Mouse (Mus musculus): ENCODE results near the gene Atp1b1. TPM values are rescaled to one million over a fixed set of nuclear protein-coding genes. Genes with fewer than 3 reads are reported as not detected.

Atp1b1 gene
- polyA plus RNA-seq, 1 experiment from 2014 or later = 1,457 TPM

GRCm38 (mm10) chr1:164454747-164455400, 3.3 kb downstream of the Atp1b1 start:
- in situ Hi-C loops (cut with MboI; ENCODE audit: low pct_unique_long_range_greater_than_20kb) = loop anchor here (5.0 kb wide), 2 partner anchors 93 to 667 kb away; no protein-coding TSS in a partner anchor
- ChIA-PET CTCF (no interaction called here), POLR2A (interaction anchor here (0.6 to 1.2 kb wide), 3 partner anchors 9 to 281 kb away, joined by 3 to 6 read pairs (median 5); no protein-coding TSS in a partner anchor)
- H3K27me3 ChIP-seq = no peaks in the 10 kb centered on the region
- DNase-seq (ENCODE audit: low read depth, low spot score) = no peak
- no peak for TF ChIP-seq CTCF (IDR thresholded peaks at IDR 0.05)
- ATAC-seq = peak; percentile 5

GRCm38 (mm10) chr1:164453739-164454138, 4.4 kb downstream of the Atp1b1 start:
- no peak for TF ChIP-seq CTCF (IDR thresholded peaks at IDR 0.05)
- H3K27me3 ChIP-seq = no peaks in the 10 kb centered on the region
- CTCF ChIA-PET = interaction anchor here (1.1 kb wide), 1 partner anchor 451 kb away, joined by 3 read pairs; no protein-coding TSS in a partner anchor
- DNase-seq (ENCODE audit: low read depth, low spot score) (no peak), ATAC-seq (no peak)
- in situ Hi-C loops (cut with MboI; ENCODE audit: low pct_unique_long_range_greater_than_20kb) = loop anchor here (5.0 kb wide), 2 partner anchors 91 to 669 kb away; no protein-coding TSS in a partner anchor
- POLR2A ChIA-PET = interaction anchor here (0.5 to 1.6 kb wide), 3 partner anchors 8 to 268 kb away, joined by 3 read pairs; no protein-coding TSS in a partner anchor

GRCm38 (mm10) chr1:164453146-164453545, 5.0 kb downstream of the Atp1b1 start:
- no peak for ATAC-seq
- DNase-seq (ENCODE audit: low read depth, low spot score) = no peak
- CTCF ChIA-PET = interaction anchor here (1.1 kb wide), 1 partner anchor 452 kb away, joined by 3 read pairs; no protein-coding TSS in a partner anchor
- TF ChIP-seq CTCF (IDR thresholded peaks at IDR 0.05) = no peak
- H3K27me3 ChIP-seq = no peaks in the 10 kb centered on the region
- in situ Hi-C loops (cut with MboI; ENCODE audit: low pct_unique_long_range_greater_than_20kb) = loop anchor here (5.0 kb wide), 2 partner anchors 91 to 669 kb away; no protein-coding TSS in a partner anchor
- POLR2A ChIA-PET = interaction anchor here (0.5 to 1.6 kb wide), 2 partner anchors 17 to 269 kb away, joined by 3 read pairs; no protein-coding TSS in a partner anchor

DNA sequence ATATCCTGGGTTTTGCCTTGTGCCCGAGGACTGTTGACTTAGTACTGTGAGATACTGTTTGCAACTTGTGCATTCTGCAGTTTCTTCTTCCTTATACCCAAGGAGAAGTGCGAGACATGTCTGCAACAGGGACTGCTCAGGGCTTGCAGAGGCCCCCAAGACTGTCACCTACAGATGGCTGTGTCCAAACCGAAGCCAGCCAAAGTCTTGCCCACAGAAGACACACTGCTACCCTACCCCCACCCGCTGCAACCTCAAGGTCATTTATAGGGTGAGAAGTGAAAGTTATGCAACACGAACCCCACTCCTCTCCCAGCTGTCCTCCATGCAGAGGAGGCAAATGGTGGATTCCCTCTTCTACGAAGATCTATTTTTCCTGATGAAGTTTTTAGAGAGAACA, 5.6 kb downstream of the Atp1b1 start:
- CTCF ChIA-PET = no interaction called here

GRCm38 (mm10) chr1:164451346-164451745, 6.8 kb downstream of the Atp1b1 start:
- no peaks in the 10 kb centered on the region for H3K27me3 ChIP-seq
- POLR2A ChIA-PET = interaction anchor here (0.6 to 1.1 kb wide), 3 partner anchors 16 to 355 kb away, joined by 3 read pairs; no protein-coding TSS in a partner anchor
- DNase-seq (ENCODE audit: low read depth, low spot score) (no peak), ATAC-seq (peak; percentile 58)
- CTCF ChIA-PET = interaction anchor here (1.0 kb wide), 2 partner anchors 82 to 93 kb away, joined by 3 to 4 read pairs; no protein-coding TSS in a partner anchor
- in situ Hi-C loops (cut with MboI; ENCODE audit: low pct_unique_long_range_greater_than_20kb) = loop anchor here (5.0 kb wide), 2 partner anchors 89 to 671 kb away; no protein-coding TSS in a partner anchor
- no peak for TF ChIP-seq CTCF (IDR thresholded peaks at IDR 0.05)

More for the DNA sequence above, 5.6 kb downstream of the Atp1b1 start:
- no peak for TF ChIP-seq CTCF (IDR thresholded peaks at IDR 0.05)
- POLR2A ChIA-PET = interaction anchor here (1.1 to 1.6 kb wide), 2 partner anchors 56 to 269 kb away, joined by 3 read pairs; no protein-coding TSS in a partner anchor
- no peak for DNase-seq (ENCODE audit: low read depth, low spot score)
- in situ Hi-C loops (cut with MboI; ENCODE audit: low pct_unique_long_range_greater_than_20kb) = loop anchor here (5.0 kb wide), 2 partner anchors 90 to 670 kb away; no protein-coding TSS in a partner anchor
- no peak for ATAC-seq
- H3K27me3 ChIP-seq = no peaks in the 10 kb centered on the region

DNA sequence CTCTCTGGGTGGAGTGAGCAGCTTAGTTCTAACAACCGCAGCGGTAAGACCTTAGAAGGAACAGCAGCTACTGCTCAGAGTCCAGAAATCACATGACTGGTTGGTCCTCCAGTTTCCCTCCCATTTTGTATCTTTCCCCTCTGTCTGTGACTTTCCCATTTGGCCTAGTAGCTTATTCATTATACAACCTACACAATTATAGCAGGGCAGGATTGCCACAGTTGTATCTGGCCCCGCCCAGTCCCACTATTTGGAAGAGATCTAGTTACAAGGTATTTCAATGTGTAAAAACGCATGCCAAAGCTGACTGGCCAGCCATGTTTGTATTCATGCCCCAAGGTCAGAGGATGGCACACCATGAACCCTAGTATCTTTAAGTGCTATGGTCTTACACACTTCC, 7.5 kb downstream of the Atp1b1 start:
- no peak for ATAC-seq

GRCm38 (mm10) chr1:164450231-164450630, 7.9 kb downstream of the Atp1b1 start:
- H3K27me3 ChIP-seq = no peaks in the 10 kb centered on the region
- in situ Hi-C loops (cut with MboI; ENCODE audit: low pct_unique_long_range_greater_than_20kb) = loop anchor here (5.0 kb wide), 2 partner anchors 88 to 672 kb away; no protein-coding TSS in a partner anchor
- DNase-seq (ENCODE audit: low read depth, low spot score) = no peak
- ChIA-PET POLR2A (interaction anchor here (0.6 to 0.9 kb wide), 4 partner anchors 9 to 59 kb away, joined by 3 read pairs; no protein-coding TSS in a partner anchor), CTCF (interaction anchor here (0.8 to 1.1 kb wide), 2 partner anchors 9 to 10 kb away, joined by 3 read pairs; no protein-coding TSS in a partner anchor)
- no peak for ATAC-seq
- no peak for TF ChIP-seq CTCF (IDR thresholded peaks at IDR 0.05)

More for the DNA sequence above, 7.5 kb downstream of the Atp1b1 start:
- ChIA-PET POLR2A (interaction anchor here (0.6 to 0.9 kb wide), 4 partner anchors 8 to 59 kb away, joined by 3 read pairs; no protein-coding TSS in a partner anchor), CTCF (interaction anchor here (0.8 to 1.1 kb wide), 4 partner anchors 9 to 92 kb away, joined by 3 to 4 read pairs (median 3); no protein-coding TSS in a partner anchor)
- no peak for DNase-seq (ENCODE audit: low read depth, low spot score)
- in situ Hi-C loops (cut with MboI; ENCODE audit: low pct_unique_long_range_greater_than_20kb) = loop anchor here (5.0 kb wide), 2 partner anchors 88 to 672 kb away; no protein-coding TSS in a partner anchor
- TF ChIP-seq CTCF (IDR thresholded peaks at IDR 0.05) = no peak
- no peaks in the 10 kb centered on the region for H3K27me3 ChIP-seq

DNA sequence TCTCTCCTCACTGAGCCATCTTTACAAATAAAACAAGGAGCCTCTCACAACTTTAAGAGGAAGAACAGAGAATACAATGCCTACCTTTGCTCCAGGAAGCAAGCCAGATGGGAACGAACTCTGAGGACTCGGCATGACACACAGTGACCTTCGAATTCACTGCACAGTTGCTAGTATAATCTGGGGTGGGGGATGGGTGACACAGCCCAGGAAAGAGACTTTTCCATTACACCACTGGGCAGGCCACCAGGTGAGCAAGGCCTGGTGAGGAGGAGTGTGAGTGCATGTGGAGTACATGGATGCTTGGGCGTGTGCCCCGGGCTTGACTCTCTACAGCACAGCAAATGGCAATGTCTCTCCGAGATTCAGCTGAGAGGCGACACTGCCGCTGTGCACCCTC, 8.5 kb downstream of the Atp1b1 start:
- ChIA-PET CTCF (interaction anchor here (0.5 to 1.1 kb wide), 2 partner anchors 10 to 84 kb away, joined by 3 read pairs; no protein-coding TSS in a partner anchor), POLR2A (interaction anchor here (0.9 kb wide), 1 partner anchor 9 kb away, joined by 3 read pairs; no protein-coding TSS in a partner anchor)
- TF ChIP-seq CTCF (IDR thresholded peaks at IDR 0.05) = no peak
- no peak for DNase-seq (ENCODE audit: low read depth, low spot score)
- ATAC-seq = no peak
- in situ Hi-C loops (cut with MboI; ENCODE audit: low pct_unique_long_range_greater_than_20kb) = loop anchor here (5.0 kb wide), 2 partner anchors 87 to 673 kb away; no protein-coding TSS in a partner anchor
- H3K27me3 ChIP-seq = no peaks in the 10 kb centered on the region

DNA sequence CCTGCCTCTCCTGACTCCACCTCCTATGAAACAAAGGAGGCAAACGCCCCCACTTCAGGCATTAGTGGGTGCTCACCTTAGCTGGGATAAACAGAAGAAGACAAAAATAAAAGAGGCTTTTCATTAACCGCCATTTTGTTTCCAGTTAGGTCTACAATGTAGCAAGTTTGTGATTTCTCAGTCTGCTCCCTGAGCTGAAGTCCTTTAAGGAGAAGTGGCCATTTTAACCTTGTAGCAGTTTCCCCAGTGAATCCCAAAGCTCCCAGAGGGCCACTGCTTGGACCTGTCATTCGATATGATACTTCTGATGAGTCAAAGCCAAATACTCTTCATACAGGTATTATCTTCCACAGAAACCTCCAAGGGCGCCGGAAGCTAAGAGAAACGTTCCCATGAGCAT, 10.6 kb downstream of the Atp1b1 start:
- ATAC-seq = no peak
- in situ Hi-C loops (cut with MboI; ENCODE audit: low pct_unique_long_range_greater_than_20kb) = no loop called here
- DNase-seq (ENCODE audit: low read depth, low spot score) = no peak
- TF ChIP-seq CTCF (IDR thresholded peaks at IDR 0.05) = no peak
- ChIA-PET CTCF (interaction anchor here (1.0 kb wide), 1 partner anchor 132 kb away, joined by 3 read pairs; no protein-coding TSS in a partner anchor), POLR2A (interaction anchor here (1.7 kb wide), 1 partner anchor 14 kb away, joined by 4 read pairs; no protein-coding TSS in a partner anchor)
- H3K27me3 ChIP-seq = no peaks in the 10 kb centered on the region

DNA sequence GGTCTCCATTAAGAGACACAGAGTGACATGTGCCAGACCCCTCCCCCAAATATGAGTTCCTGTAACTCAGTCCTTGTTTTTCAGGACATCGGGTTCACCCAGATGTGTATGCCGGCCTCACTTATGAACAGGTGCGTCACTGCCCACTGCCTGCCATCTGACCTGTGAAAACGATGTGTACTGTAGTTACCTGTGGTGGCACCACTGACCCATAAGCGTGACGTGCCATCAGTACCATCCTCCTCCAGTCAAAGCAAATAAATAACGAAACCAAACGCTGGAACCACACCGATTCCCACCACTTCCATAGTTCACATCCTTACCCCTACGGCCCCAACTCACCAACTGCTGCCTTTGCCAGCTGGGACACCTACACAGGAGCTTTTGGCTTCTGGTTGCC, 11.6 kb downstream of the Atp1b1 start:
- ATAC-seq = no peak

More for the DNA sequence above, 11.6 kb downstream of the Atp1b1 start:
- POLR2A ChIA-PET = interaction anchor here (1.4 to 1.7 kb wide), 3 partner anchors 11 to 18 kb away, joined by 3 to 14 read pairs (median 4); no protein-coding TSS in a partner anchor
- no peaks in the 10 kb centered on the region for H3K27me3 ChIP-seq
- TF ChIP-seq CTCF (IDR thresholded peaks at IDR 0.05) = no peak
- in situ Hi-C loops (cut with MboI; ENCODE audit: low pct_unique_long_range_greater_than_20kb) = no loop called here
- no peak for DNase-seq (ENCODE audit: low read depth, low spot score)
- CTCF ChIA-PET = interaction anchor here (1.0 to 1.5 kb wide), 3 partner anchors 131 to 289 kb away, joined by 3 read pairs; no protein-coding TSS in a partner anchor

Measured in Patski (cell line).